Mouse (Mus musculus) midbrain, embryonic 13.5 days (tissue): ENCODE measurements at regions not wholly inside any gene's neighbourhood (a gene's known extent, or its start where the extent isn't known, plus 50 kb on each side); places are given as distances from the start of the nearest gene placed in this dataset.

Experiments
- ATAC-seq: fragments of 200-750 bp; cut with Nextera tagmentation; 2 replicates; pipeline ENCODE4 v1.8.0; 2017; ENCODE audit warnings: mild to moderate bottlenecking, moderate TSS enrichment, moderate library complexity
- H3K27ac ChIP-seq: fragments of 300-500 bp; sonication (generic); 2 replicates; pipeline ENCODE4 v1.5.1; 2015; ENCODE audit warnings: inconsistent platforms, mild to moderate bottlenecking, moderate library complexity
- H3K27me3 ChIP-seq: fragments of 300-500 bp; sonication (generic); 2 replicates; pipeline ENCODE4 v1.6.1; 2015; ENCODE audit warnings: mild to moderate bottlenecking, inconsistent platforms
- H3K36me3 ChIP-seq: fragments of 300-500 bp; sonication (generic); 2 replicates; pipeline ENCODE4 v1.6.1; 2015; ENCODE audit warnings: mild to moderate bottlenecking, inconsistent platforms
- H3K4me1 ChIP-seq: fragments of 300-500 bp; sonication (generic); replicated peaks from 2 replicates; pipeline ENCODE4 v1.6.1; 2015; ENCODE audit warnings: inconsistent platforms
- H3K4me2 ChIP-seq: fragments of 300-500 bp; sonication (generic); replicated peaks from 2 replicates; pipeline ENCODE4 v1.6.1; 2015; ENCODE audit warnings: moderate library complexity, mild to moderate bottlenecking, inconsistent platforms
- H3K4me3 ChIP-seq: fragments of 300-500 bp; sonication (generic); replicated peaks from 2 replicates; pipeline ENCODE4 v1.5.1; 2015; ENCODE audit warnings: mild to moderate bottlenecking, inconsistent platforms
- H3K9ac ChIP-seq: fragments of 300-500 bp; sonication (generic); replicated peaks from 2 replicates; pipeline ENCODE4 v1.6.1; 2015; ENCODE audit warnings: mild to moderate bottlenecking, inconsistent platforms
- H3K9me3 ChIP-seq: fragments of 300-500 bp; sonication (generic); 2 replicates; pipeline ENCODE4 v1.6.1; 2016; ENCODE audit warnings: mild to moderate bottlenecking, inconsistent platforms
- WGBS: fragments of 180-500 bp; shearing (Covaris S2); methylation state at CpG from one replicate; pipeline ENCODE4 v1.1.7; 2015; 5-methylcytosine and 5-hydroxymethylcytosine counted together

DNA sequence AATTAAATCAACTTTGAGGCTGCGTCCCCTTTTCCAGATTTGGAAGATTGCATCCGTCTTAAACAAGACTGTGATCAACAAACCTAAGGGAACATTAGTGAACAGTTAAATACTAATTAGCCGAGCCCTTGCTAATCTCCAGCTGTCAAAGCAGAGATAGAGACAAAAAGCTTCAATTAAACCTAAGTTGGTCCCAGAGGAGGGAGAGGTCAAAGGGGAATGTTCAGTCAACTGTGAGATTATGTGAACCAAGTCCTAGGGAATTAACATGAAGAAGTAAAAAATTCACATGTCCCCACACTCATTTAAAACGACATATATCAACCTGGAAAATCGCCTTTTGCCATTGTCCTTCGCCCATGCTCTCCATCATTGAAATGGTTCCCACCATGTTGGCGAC lies 59.7 kb upstream of the Tbx20 start:
- 42% methylated on average over 7 of the region's 7 CpGs for WGBS
- Histone ChIP-seq H3K27ac (no peak overlapping the region), H3K4me3 (no peak overlapping the region), H3K27me3 (no peaks in the 10 kb centered on the region), H3K9ac (no peak overlapping the region), H3K9me3 (no peaks in the 10 kb centered on the region), H3K4me1 (no peaks in the 10 kb centered on the region), H3K36me3 (no peaks in the 10 kb centered on the region), H3K4me2 (no peak overlapping the region)
- ATAC-seq, result no peak

DNA sequence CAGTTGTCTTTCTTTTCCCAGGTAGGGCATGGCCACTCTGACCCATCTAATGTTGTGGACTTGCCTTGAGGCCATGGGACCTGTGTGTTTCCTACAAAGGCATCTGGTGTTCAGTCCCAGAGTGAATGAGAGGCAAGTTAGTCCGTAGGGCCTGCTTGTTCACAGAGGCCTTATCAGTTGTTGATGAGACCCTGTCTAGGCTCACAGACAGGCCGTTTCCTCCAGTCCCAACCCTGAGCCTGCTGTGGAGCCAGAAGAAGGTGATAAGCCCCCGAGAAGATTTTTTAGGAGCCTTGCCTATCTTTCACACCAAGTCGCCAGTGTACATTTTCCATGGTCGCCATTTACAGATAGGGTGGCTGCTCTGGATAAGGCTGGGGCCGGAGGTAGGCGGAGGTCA lies 74.1 kb upstream of the Tbx20 start:
- H3K4me1 ChIP-seq, result no peaks in the 10 kb centered on the region
- no peak overlapping the region for H3K9ac ChIP-seq
- no peaks in the 10 kb centered on the region for H3K36me3 ChIP-seq
- 81% methylated on average over 7 of the region's 7 CpGs for WGBS
- no peaks in the 10 kb centered on the region for H3K9me3 ChIP-seq
- no peak overlapping the region for H3K4me3 ChIP-seq
- no peaks in the 10 kb centered on the region for H3K27me3 ChIP-seq
- H3K4me2 ChIP-seq, result no peak overlapping the region
- H3K27ac ChIP-seq, result no peak overlapping the region
- no peak for ATAC-seq

DNA sequence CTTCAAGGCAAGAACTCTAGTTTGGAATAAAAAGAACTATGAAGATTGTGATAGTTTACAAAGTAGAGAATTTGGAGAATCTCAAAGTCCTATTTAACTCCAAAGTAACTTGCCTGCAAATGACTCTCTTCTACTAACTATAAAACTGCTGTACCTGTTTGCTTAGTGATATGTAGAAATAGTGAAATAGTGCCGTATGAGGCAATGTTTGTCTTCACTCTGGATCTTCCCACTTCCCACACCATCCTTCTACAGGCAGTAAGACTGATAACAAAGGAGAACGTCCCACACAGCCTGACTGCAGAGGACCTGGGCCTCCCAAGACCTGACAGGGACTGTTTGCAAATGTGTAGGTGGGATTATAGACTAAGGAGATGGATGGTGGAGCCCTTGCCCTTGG lies 85.4 kb upstream of the Tbx20 start:
- Histone ChIP-seq H3K36me3 (no peaks in the 10 kb centered on the region), H3K27me3 (no peaks in the 10 kb centered on the region), H3K4me1 (0 out of 2 replicates have a peak, but pooled peaks cover 3% of the 10 kb centered on the region), H3K9ac (no peak overlapping the region), H3K4me2 (no peak overlapping the region), H3K4me3 (no peak overlapping the region), H3K27ac (no peak overlapping the region), H3K9me3 (no peaks in the 10 kb centered on the region)
- ATAC-seq, result no peak
- 79% methylated on average over 2 of the region's 2 CpGs for WGBS

- H3K4me2 ChIP-seq, result no peak overlapping the region
- H3K36me3 ChIP-seq, result no peaks in the 10 kb centered on the region
- no peaks in the 10 kb centered on the region for H3K9me3 ChIP-seq
- H3K27me3 ChIP-seq, result no peaks in the 10 kb centered on the region
- ATAC-seq, result no peak
- H3K4me1 ChIP-seq, result no peaks in the 10 kb centered on the region
- H3K4me3 ChIP-seq, result no peak overlapping the region
- no peak overlapping the region for H3K9ac ChIP-seq
- WGBS, result 46% methylated on average over 4 of the region's 4 CpGs
- H3K27ac ChIP-seq, result no peak overlapping the region
These were observed 92.5 kb upstream of the Tbx20 start for GRCm38 (mm10) chr9:24866390-24867173.

DNA sequence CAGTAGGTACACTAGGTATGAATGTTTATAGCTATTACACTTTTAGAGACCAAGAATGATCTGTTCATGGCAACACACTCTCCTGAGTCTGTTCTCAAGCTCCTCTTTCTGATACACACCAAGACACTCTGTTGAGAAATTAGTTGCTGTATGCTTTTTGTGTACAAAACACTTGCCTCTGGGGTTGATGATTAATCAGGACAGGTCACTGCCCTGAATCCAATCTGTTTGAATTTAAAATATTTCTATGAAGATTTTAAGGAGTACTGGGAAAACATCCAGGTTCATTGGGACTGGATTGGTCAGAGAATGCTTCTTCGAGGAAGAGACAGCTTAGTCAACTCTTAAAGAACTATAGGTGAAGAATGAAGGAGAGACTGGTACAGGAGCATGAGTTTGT lies 94.6 kb upstream of the Tbx20 start:
- H3K9me3 ChIP-seq, result no peaks in the 10 kb centered on the region

DNA sequence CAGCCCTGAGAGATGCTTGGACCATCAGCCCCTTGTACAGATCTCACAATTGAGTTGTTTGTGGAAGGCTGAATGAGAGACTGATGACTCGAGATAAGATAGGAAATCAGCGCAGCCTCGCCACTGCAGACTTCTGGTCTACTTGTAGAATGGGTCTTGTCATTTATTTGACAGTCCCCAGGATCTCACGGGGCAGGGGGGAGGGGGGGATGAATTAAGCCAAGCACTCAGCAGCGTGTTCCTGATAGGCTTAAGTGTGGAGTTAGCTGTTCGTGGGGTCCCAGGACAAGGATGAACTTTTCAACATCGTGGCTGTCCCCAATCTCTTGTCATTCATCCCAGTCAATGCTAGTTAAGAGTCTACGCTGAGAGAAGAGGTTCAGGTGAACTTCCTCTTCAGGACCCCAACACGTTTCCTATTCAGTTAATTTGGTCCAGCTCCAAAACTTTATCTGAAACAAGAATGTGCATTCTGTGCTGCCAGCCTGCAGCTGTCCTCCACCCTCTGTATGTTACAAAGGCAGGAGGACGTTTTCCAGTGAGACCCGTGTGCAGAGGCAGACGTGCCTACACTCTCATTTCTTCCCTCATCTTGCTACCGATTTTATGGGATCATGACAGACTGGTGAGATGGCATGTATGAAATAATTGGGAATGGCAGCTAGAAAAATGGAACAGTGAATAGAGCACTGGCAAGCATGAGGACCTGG lies 100.5 kb upstream of the Tbx20 start:
- no peaks in the 10 kb centered on the region for H3K36me3 ChIP-seq
- H3K4me1 ChIP-seq, result peaks cover 9% of the 10 kb centered on the region
- WGBS, result 83% methylated on average over 13 of the region's 13 CpGs
- H3K27me3 ChIP-seq, result peaks cover 12% of the 10 kb centered on the region; the same call in 1 of the 2 replicates
- H3K27ac ChIP-seq, result no peak overlapping the region
- no peak overlapping the region for H3K4me2 ChIP-seq
- H3K9ac ChIP-seq, result no peak overlapping the region
- H3K9me3 ChIP-seq, result no peaks in the 10 kb centered on the region
- ATAC-seq, result no peak
- no peak overlapping the region for H3K4me3 ChIP-seq

More for the DNA sequence above, 94.6 kb upstream of the Tbx20 start:
- no peak for ATAC-seq
- H3K27ac ChIP-seq, result no peak overlapping the region
- H3K36me3 ChIP-seq, result no peaks in the 10 kb centered on the region
- no peak overlapping the region for H3K4me3 ChIP-seq
- H3K9ac ChIP-seq, result no peak overlapping the region
- no peak overlapping the region for H3K4me2 ChIP-seq
- no peaks in the 10 kb centered on the region for H3K27me3 ChIP-seq
- no peaks in the 10 kb centered on the region for H3K4me1 ChIP-seq
- WGBS, result 94% methylated on average over 1 of the region's 1 CpGs

- no peak overlapping the region for H3K9ac ChIP-seq
- H3K36me3 ChIP-seq, result no peaks in the 10 kb centered on the region
- 14% methylated on average over 8 of the region's 8 CpGs for WGBS
- H3K4me3 ChIP-seq, result no peak overlapping the region
- no peak overlapping the region for H3K27ac ChIP-seq
- peak; percentile 86 for ATAC-seq
- peaks cover 23% of the 10 kb centered on the region for H3K27me3 ChIP-seq
- no peak overlapping the region for H3K4me2 ChIP-seq
- H3K4me1 ChIP-seq, result peaks cover 9% of the 10 kb centered on the region
- no peaks in the 10 kb centered on the region for H3K9me3 ChIP-seq
These were observed 104.5 kb upstream of the Tbx20 start for GRCm38 (mm10) chr9:24878384-24879174.

- H3K36me3 ChIP-seq, result no peaks in the 10 kb centered on the region
- ATAC-seq, result no peak
- peaks cover 23% of the 10 kb centered on the region for H3K27me3 ChIP-seq
- H3K4me2 ChIP-seq, result no peak overlapping the region
- no peak overlapping the region for H3K27ac ChIP-seq
- no peaks in the 10 kb centered on the region for H3K9me3 ChIP-seq
- peaks cover 12% of the 10 kb centered on the region for H3K4me1 ChIP-seq
- H3K4me3 ChIP-seq, result no peak overlapping the region
- no peak overlapping the region for H3K9ac ChIP-seq
- 83% methylated on average over 1 of the region's 1 CpGs for WGBS
These were observed 105.6 kb upstream of the Tbx20 start for GRCm38 (mm10) chr9:24879662-24880061.

DNA sequence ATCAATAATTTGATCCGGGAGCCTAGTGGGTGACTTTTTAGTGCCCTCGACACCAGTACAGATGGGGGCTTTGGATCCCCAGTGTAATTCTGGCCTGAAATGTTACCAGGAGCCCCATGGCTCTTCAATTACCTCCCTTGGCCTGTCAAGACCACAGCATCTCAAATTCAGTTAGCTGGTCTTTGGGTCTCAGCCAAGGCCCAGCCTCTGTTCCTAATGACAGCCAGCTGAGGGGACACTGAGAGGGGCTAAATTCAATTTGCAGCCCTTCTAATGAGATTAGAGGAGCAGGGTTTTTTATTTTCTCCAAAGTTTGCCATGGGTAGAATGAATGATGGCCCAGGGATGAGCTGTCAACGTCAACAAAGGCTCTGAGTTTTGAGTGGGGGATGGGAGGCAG lies 109.9 kb upstream of the Tbx20 start:
- H3K4me2 ChIP-seq, result no peak overlapping the region
- no peaks in the 10 kb centered on the region for H3K36me3 ChIP-seq
- no peak for ATAC-seq
- H3K4me3 ChIP-seq, result no peak overlapping the region
- no peak overlapping the region for H3K9ac ChIP-seq
- H3K27ac ChIP-seq, result no peak overlapping the region
- H3K27me3 ChIP-seq, result peaks cover 11% of the 10 kb centered on the region
- H3K9me3 ChIP-seq, result no peaks in the 10 kb centered on the region
- H3K4me1 ChIP-seq, result peaks cover 4% of the 10 kb centered on the region
- WGBS, result 48% methylated on average over 3 of the region's 3 CpGs

GRCm38 (mm10) chr9:24888282-24888681 lies 114.2 kb upstream of the Tbx20 start:
- H3K36me3 ChIP-seq, result no peaks in the 10 kb centered on the region
- no peak for ATAC-seq
- 0 out of 2 replicates have a peak, but pooled peaks cover 3% of the 10 kb centered on the region for H3K4me1 ChIP-seq
- H3K9ac ChIP-seq, result no peak overlapping the region
- no peak overlapping the region for H3K4me2 ChIP-seq
- no peaks in the 10 kb centered on the region for H3K9me3 ChIP-seq
- 80% methylated on average over 9 of the region's 9 CpGs for WGBS
- H3K4me3 ChIP-seq, result no peak overlapping the region
- no peaks in the 10 kb centered on the region for H3K27me3 ChIP-seq
- H3K27ac ChIP-seq, result no peak overlapping the region

DNA sequence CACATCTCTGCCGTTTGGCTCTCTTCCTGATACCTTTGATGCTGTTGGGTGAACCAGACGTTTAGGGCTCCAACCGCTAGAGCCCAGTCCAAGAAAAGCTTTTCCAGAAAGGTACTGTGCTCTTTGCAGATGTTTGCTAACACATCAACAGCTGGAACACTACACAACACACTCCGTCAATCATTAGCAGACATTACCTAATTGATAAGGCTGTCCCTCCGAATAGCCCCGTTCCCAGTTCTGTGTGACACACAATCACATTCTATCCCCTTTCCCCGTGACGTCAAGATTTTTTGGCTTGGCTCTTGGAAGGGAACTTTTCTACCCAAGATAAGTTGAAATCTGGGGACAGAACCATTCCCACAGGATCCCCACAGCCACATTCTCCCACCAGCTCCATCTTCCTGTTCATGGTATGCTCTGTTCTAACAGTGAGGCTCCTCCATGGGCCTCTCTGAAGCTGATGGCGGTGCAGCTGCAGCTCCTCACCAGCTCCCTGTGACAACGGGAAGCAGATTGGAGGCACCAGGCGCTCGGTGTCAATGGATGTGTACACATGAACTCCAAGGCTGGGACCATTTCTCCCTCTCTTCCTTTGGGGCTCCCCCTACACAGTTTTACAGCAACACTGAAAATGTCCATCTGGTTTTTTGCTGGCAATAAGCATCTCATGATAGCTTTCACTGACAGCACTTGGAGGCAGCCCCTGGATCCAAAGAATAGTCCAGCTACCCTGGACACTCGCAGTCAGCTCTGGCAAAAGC lies 122.6 kb upstream of the Tbx20 start:
- no peak overlapping the region for H3K9ac ChIP-seq
- no peak overlapping the region for H3K4me2 ChIP-seq
- no peaks in the 10 kb centered on the region for H3K27me3 ChIP-seq
- no peaks in the 10 kb centered on the region for H3K4me1 ChIP-seq
- ATAC-seq, result no peak
- no peak overlapping the region for H3K4me3 ChIP-seq
- no peaks in the 10 kb centered on the region for H3K9me3 ChIP-seq
- H3K27ac ChIP-seq, result no peak overlapping the region
- WGBS, result 91% methylated on average over 13 of the region's 13 CpGs
- H3K36me3 ChIP-seq, result no peaks in the 10 kb centered on the region
